Mouse (Mus musculus): ENCODE measurements at regions not wholly inside any gene's neighbourhood (a gene's known extent, or its start where the extent isn't known, plus 50 kb on each side); places are given as distances from the start of the nearest gene placed in this dataset.

DNA sequence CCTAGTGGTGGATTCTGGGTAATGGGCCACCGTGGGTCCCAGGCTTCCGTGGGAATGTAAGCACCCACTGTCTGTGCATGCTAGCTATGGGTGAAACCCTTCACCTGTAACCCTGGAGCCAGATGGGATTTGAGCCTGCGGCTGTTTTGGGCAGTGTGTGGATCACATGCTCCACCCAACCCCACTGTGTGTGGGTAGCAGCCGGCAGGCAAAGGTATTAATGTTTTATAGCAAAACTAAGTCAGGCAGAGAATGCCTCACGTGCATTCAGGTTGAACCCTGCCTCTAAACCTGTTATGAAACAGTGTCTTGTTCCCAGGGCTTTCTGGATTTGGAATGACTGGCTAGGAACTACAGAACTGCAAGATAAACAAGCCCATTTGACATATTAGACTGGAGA is 66.0 kb downstream of the Gadd45g start:
- H3K27me3 ChIP-seq (ENCODE audit: control insufficient read depth, insufficient read depth, low read depth, low read length) = peaks cover 3% of the 10 kb centered on the region
- H3K9ac ChIP-seq (ENCODE audit: low read depth, low read length) = no peak overlapping the region
- WGBS (ENCODE audit: insufficient replicate concordance) = 57% methylated on average over 5 of the region's 5 CpGs
- H3K9me3 ChIP-seq (replicated peaks; ENCODE audit: control insufficient read depth, low read length) = no peaks in the 10 kb centered on the region
- peaks cover 12% of the 10 kb centered on the region for H3K4me1 ChIP-seq (ENCODE audit: control insufficient read depth, low read depth, low read length)
- ATAC-seq (ENCODE audit: low read depth) = no peak
- no peak overlapping the region for H3K27ac ChIP-seq (ENCODE audit: low read length)
- no peak overlapping the region for H3K4me2 ChIP-seq (ENCODE audit: low read depth, low read length)
- H3K4me3 ChIP-seq (ENCODE audit: low read depth, low read length) = no peak overlapping the region
- H3K36me3 ChIP-seq (ENCODE audit: control insufficient read depth, insufficient read depth) = no peaks in the 10 kb centered on the region

DNA sequence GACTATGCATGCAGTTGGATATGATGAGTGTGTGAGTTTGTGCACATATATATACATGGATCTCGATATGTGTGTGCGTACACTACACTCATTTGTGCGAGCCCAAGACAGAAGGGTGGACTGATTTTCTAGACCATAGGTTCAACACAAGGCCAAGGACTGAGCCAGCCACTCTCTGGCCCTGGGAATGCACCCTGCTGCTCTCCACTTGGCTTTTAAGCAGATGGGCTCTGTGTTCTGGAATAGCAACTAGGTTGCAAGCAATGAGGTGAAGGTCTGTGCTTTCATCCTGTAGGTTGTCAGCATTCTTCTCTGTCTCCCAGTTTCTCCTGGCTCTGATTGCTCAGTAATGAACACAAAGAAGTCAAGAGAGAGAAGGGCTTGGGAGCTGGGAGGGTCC is 66.5 kb downstream of the Gadd45g start:
- Histone ChIP-seq H3K4me3 (ENCODE audit: low read depth, low read length) (no peak overlapping the region), H3K27me3 (ENCODE audit: control insufficient read depth, insufficient read depth, low read depth, low read length) (peaks cover 3% of the 10 kb centered on the region), H3K4me1 (ENCODE audit: control insufficient read depth, low read depth, low read length) (peaks cover 10% of the 10 kb centered on the region), H3K27ac (ENCODE audit: low read length) (no peak overlapping the region), H3K9ac (ENCODE audit: low read depth, low read length) (no peak overlapping the region), H3K9me3 (replicated peaks; ENCODE audit: control insufficient read depth, low read length) (no peaks in the 10 kb centered on the region), H3K36me3 (ENCODE audit: control insufficient read depth, insufficient read depth) (no peaks in the 10 kb centered on the region), H3K4me2 (ENCODE audit: low read depth, low read length) (no peak overlapping the region)
- no peak for ATAC-seq (ENCODE audit: low read depth)
- 72% methylated on average over 3 of the region's 3 CpGs for WGBS (ENCODE audit: insufficient replicate concordance)

DNA sequence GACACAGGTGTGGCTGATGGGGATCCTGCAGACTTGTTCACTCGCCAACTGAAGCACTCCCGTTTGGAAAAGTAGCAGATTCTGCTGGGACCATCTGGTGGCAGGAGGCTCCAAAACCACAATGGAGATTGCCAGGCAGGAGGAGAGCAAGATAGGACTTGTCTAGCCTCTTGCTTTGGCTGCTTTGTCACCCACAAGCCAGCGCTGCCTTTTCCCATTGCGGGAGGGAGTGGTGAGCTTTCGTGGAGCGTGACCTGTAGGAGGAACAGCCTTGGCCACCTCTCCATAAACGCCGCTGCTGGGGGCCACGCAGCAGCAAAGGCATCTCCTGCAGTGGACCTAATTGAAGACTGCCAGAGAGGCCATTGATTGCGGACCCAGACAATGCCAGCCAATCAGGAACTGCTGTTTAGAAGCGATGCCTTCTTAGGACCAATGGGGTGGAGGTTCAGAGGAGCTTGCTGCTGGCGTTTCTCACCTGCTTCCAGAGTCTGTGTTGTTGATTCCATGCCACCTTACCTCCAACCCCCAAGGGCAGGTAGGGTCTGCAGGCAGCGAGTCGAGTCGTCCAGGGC is 70.3 kb downstream of the Gadd45g start:
- Histone ChIP-seq H3K9ac (ENCODE audit: low read depth, low read length) (no peak overlapping the region), H3K4me2 (ENCODE audit: low read depth, low read length) (no peak overlapping the region), H3K36me3 (ENCODE audit: control insufficient read depth, insufficient read depth) (no peaks in the 10 kb centered on the region), H3K27me3 (ENCODE audit: control insufficient read depth, insufficient read depth, low read depth, low read length) (peaks cover 5% of the 10 kb centered on the region), H3K9me3 (replicated peaks; ENCODE audit: control insufficient read depth, low read length) (no peaks in the 10 kb centered on the region), H3K4me3 (ENCODE audit: low read depth, low read length) (no peak overlapping the region), H3K27ac (ENCODE audit: low read length) (no peak overlapping the region), H3K4me1 (ENCODE audit: control insufficient read depth, low read depth, low read length) (peaks cover 6% of the 10 kb centered on the region; the same call in 1 of the 2 replicates)
- WGBS (ENCODE audit: insufficient replicate concordance) = 37% methylated on average over 15 of the region's 15 CpGs
- no peak for ATAC-seq (ENCODE audit: low read depth)

DNA sequence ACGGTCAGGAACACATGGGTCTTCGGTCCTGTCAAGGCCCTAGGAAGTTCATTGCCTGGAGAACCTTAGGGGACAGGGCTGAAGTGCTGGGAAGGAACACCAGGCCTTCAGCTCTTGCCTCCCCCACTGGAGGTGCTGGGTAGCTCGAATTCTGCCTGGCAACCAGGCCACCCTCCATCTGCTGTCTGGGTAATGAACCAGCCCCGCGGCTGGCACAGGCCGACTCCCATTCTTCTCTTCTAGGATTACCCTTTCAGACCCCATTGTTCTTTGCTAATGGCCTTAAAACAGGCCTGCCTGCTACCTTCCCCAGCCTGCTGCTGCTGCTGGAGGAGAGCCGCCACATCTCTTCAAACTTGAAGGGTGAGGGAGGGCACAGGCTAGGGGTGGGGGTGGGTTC is 71.2 kb downstream of the Gadd45g start:
- Histone ChIP-seq H3K9ac (ENCODE audit: low read depth, low read length) (no peak overlapping the region), H3K36me3 (ENCODE audit: control insufficient read depth, insufficient read depth) (no peaks in the 10 kb centered on the region), H3K9me3 (replicated peaks; ENCODE audit: control insufficient read depth, low read length) (no peaks in the 10 kb centered on the region), H3K4me2 (ENCODE audit: low read depth, low read length) (no peak overlapping the region), H3K27ac (ENCODE audit: low read length) (no peak overlapping the region), H3K27me3 (ENCODE audit: control insufficient read depth, insufficient read depth, low read depth, low read length) (peaks cover 5% of the 10 kb centered on the region), H3K4me3 (ENCODE audit: low read depth, low read length) (no peak overlapping the region), H3K4me1 (ENCODE audit: control insufficient read depth, low read depth, low read length) (peaks cover 2% of the 10 kb centered on the region; the same call in 1 of the 2 replicates)
- no peak for ATAC-seq (ENCODE audit: low read depth)
- WGBS (ENCODE audit: insufficient replicate concordance) = 60% methylated on average over 7 of the region's 7 CpGs

DNA sequence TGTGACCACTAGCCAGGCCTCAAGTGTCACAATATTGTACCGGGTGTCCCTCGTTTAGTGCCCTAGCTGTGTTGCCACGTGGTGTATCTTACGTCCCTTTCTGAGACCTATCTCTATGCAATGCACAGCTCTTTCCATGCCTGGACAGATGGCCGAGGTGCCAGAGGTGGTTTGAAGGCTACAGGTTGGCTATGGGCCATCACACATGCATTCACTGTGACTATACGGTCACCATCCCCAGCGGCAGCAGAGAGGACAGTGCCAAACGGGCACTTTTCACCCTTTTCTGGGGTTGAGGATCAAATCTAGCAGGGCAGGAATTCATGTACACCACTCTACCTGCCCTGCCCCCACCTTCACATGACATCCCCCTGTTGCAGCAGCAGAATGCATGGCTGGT is 71.6 kb downstream of the Gadd45g start:
- Histone ChIP-seq H3K9ac (ENCODE audit: low read depth, low read length) (no peak overlapping the region), H3K4me1 (ENCODE audit: control insufficient read depth, low read depth, low read length) (no peaks in the 10 kb centered on the region), H3K36me3 (ENCODE audit: control insufficient read depth, insufficient read depth) (no peaks in the 10 kb centered on the region), H3K4me2 (ENCODE audit: low read depth, low read length) (no peak overlapping the region), H3K4me3 (ENCODE audit: low read depth, low read length) (no peak overlapping the region), H3K27me3 (ENCODE audit: control insufficient read depth, insufficient read depth, low read depth, low read length) (peaks cover 5% of the 10 kb centered on the region), H3K27ac (ENCODE audit: low read length) (no peak overlapping the region), H3K9me3 (replicated peaks; ENCODE audit: control insufficient read depth, low read length) (no peaks in the 10 kb centered on the region)
- no peak for ATAC-seq (ENCODE audit: low read depth)
- 53% methylated on average over 8 of the region's 8 CpGs for WGBS (ENCODE audit: insufficient replicate concordance)

DNA sequence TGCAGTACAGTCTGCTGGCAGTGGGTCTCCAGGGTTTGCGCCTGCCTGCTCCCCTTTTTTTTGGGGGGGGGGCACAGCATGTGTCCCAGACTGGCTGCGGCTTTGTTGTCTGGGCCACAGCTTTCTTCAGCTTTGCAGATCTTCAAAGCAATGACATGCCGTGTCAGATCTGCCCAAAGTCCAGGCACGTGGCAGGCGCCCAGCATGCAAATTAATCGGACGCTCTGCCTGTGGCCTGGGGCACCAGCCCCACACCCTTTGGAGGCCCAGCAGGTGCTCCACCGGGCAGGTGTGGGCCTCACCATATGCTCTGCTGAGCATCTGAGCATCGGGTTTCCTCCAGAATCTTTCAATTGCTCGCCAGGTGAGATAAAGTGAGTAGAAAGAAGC is 72.3 kb downstream of the Gadd45g start:
- H3K36me3 ChIP-seq (ENCODE audit: control insufficient read depth, insufficient read depth) = no peaks in the 10 kb centered on the region
- 50% methylated on average over 10 of the region's 10 CpGs for WGBS (ENCODE audit: insufficient replicate concordance)
- H3K9me3 ChIP-seq (replicated peaks; ENCODE audit: control insufficient read depth, low read length) = no peaks in the 10 kb centered on the region
- H3K9ac ChIP-seq (ENCODE audit: low read depth, low read length) = no peak overlapping the region
- no peak for ATAC-seq (ENCODE audit: low read depth)
- no peaks in the 10 kb centered on the region for H3K4me1 ChIP-seq (ENCODE audit: control insufficient read depth, low read depth, low read length)
- H3K4me3 ChIP-seq (ENCODE audit: low read depth, low read length) = no peak overlapping the region
- peaks cover 5% of the 10 kb centered on the region for H3K27me3 ChIP-seq (ENCODE audit: control insufficient read depth, insufficient read depth, low read depth, low read length)
- no peak overlapping the region for H3K4me2 ChIP-seq (ENCODE audit: low read depth, low read length)
- H3K27ac ChIP-seq (ENCODE audit: low read length) = no peak overlapping the region

DNA sequence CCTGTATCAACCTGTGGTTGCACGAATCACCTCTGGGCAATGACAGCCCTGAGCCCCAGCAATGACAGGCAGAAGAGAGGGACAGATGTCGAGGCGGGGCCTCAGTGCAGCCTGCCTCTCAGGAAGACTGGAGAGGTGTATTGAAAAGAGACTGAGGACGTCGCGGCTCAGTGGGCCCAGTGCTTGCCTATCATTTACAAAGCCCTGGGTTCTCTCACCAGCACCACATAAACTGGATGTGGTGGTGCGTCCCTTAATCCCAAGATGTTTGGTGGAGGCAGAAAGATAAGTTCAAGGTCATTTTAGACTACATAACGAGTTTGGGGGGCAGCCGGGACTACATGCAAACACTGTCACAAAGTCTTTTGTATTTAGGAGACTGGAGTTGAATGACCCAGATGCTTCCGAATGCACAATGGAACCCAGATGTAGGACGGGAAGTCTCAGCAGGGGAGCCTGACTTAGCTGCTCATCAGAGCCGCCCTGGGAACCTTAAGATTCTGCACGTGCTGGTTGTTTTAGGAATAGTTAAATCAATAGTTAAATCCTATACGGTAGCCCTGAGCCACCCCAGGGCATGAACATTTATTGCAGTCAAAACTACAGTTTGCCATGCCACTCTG is 72.8 kb downstream of the Gadd45g start:
- Histone ChIP-seq H3K4me1 (ENCODE audit: control insufficient read depth, low read depth, low read length) (no peaks in the 10 kb centered on the region), H3K4me2 (ENCODE audit: low read depth, low read length) (no peak overlapping the region), H3K4me3 (ENCODE audit: low read depth, low read length) (no peak overlapping the region), H3K36me3 (ENCODE audit: control insufficient read depth, insufficient read depth) (no peaks in the 10 kb centered on the region), H3K27me3 (ENCODE audit: control insufficient read depth, insufficient read depth, low read depth, low read length) (peaks cover 5% of the 10 kb centered on the region), H3K27ac (ENCODE audit: low read length) (no peak overlapping the region), H3K9me3 (replicated peaks; ENCODE audit: control insufficient read depth, low read length) (no peaks in the 10 kb centered on the region), H3K9ac (ENCODE audit: low read depth, low read length) (no peak overlapping the region)
- 47% methylated on average over 14 of the region's 14 CpGs for WGBS (ENCODE audit: insufficient replicate concordance)
- no peak for ATAC-seq (ENCODE audit: low read depth)

DNA sequence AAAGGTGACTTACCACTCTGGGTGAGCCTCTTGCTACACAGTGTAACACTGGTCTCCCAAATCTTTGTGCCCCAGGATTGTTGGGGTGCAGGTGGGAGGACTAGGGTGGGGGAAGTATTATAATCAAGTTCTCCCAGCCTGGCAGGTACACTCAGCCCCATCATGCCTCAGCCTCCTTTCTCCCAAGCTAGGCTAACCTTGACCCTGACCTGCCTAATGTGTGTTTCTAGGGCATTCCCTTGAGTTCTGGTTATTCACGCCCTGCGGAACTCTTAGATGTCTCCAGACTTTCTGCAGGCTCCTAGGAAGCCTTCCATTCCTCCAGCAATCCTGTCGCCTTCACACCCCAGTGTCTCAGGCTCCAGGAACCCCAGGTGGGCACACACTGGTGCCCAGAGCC is 73.5 kb downstream of the Gadd45g start:
- Histone ChIP-seq H3K27ac (ENCODE audit: low read length) (no peak overlapping the region), H3K27me3 (ENCODE audit: control insufficient read depth, insufficient read depth, low read depth, low read length) (peaks cover 5% of the 10 kb centered on the region), H3K9ac (ENCODE audit: low read depth, low read length) (no peak overlapping the region), H3K4me2 (ENCODE audit: low read depth, low read length) (no peak overlapping the region), H3K4me1 (ENCODE audit: control insufficient read depth, low read depth, low read length) (no peaks in the 10 kb centered on the region), H3K9me3 (replicated peaks; ENCODE audit: control insufficient read depth, low read length) (no peaks in the 10 kb centered on the region), H3K36me3 (ENCODE audit: control insufficient read depth, insufficient read depth) (no peaks in the 10 kb centered on the region), H3K4me3 (ENCODE audit: low read depth, low read length) (no peak overlapping the region)
- WGBS (ENCODE audit: insufficient replicate concordance) = 70% methylated on average over 3 of the region's 3 CpGs
- ATAC-seq (ENCODE audit: low read depth) = no peak

DNA sequence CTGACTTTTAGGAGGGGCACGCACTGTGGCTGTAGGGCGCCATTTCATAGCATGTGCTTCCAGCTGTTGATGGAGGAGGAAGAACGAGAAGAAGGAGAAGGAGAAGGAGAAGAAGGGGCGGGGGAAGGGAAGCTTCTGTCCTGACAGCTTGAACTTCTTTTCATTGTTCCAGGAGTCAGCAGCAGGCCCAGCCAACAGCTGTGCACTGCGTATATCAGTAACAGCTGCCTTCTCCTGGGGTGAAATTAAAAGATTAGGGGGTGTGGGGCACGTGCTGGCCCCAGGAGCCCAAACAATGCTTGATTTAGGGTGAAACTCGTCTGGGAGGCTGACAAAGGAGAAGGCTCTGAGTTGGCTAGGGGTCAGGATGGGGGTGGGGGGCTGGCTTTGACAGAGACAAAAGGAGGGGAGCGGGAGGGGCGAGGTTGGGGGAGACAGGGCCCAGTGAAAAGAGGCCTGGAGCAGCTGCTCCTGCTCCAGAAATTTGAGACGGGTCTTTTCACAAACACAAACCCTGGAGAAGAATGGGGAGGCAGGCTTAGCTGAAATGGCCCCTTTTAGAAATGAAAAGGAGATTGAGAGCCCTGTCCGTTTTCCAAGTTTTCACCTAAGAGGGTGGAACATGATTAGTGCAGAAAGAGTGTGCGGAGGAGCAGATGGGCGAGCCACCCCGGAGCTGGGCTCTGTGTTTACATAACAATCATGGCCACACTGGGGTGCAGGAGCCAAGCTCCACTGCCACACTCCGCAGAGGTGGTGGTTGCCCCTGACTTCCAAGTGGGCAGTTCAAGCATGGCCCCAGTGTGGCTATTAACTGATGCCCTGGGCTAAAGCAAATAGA is 74.3 kb downstream of the Gadd45g start:
- H3K4me2 ChIP-seq (ENCODE audit: low read depth, low read length) = no peak overlapping the region
- H3K4me3 ChIP-seq (ENCODE audit: low read depth, low read length) = no peak overlapping the region
- H3K36me3 ChIP-seq (ENCODE audit: control insufficient read depth, insufficient read depth) = no peaks in the 10 kb centered on the region
- H3K27ac ChIP-seq (ENCODE audit: low read length) = no peak overlapping the region
- no peak for ATAC-seq (ENCODE audit: low read depth)
- 40% methylated on average over 15 of the region's 15 CpGs for WGBS (ENCODE audit: insufficient replicate concordance)
- no peak overlapping the region for H3K9ac ChIP-seq (ENCODE audit: low read depth, low read length)
- H3K4me1 ChIP-seq (ENCODE audit: control insufficient read depth, low read depth, low read length) = no peaks in the 10 kb centered on the region
- H3K9me3 ChIP-seq (replicated peaks; ENCODE audit: control insufficient read depth, low read length) = no peaks in the 10 kb centered on the region
- peaks cover 5% of the 10 kb centered on the region for H3K27me3 ChIP-seq (ENCODE audit: control insufficient read depth, insufficient read depth, low read depth, low read length)
